Mouse (Mus musculus): ENCODE results near the gene Parp4.

The Parp4 gene

GRCm38 (mm10) chr14:56613212-56613611 is 37.8 kb downstream of the Parp4 start:
- no peak for DNase-seq (ENCODE audit: low read depth)

GRCm38 (mm10) chr14:56617470-56617869 is 42.1 kb downstream of the Parp4 start:
- DNase-seq (ENCODE audit: low read depth), result no peak

- DNase-seq (ENCODE audit: low read depth), result no peak
Observed at GRCm38 (mm10) chr14:56620425-56620824, 45.0 kb downstream of the Parp4 start.

GRCm38 (mm10) chr14:56626202-56626601 is 50.8 kb downstream of the Parp4 start:
- DNase-seq (ENCODE audit: low read depth), result no peak

GRCm38 (mm10) chr14:56628336-56628735 is 52.9 kb downstream of the Parp4 start:
- no peak for DNase-seq (ENCODE audit: low read depth)

GRCm38 (mm10) chr14:56631109-56631508 is 55.7 kb downstream of the Parp4 start:
- DNase-seq (ENCODE audit: low read depth), result no peak

- DNase-seq (ENCODE audit: low read depth), result no peak
Observed at GRCm38 (mm10) chr14:56647206-56647605, 71.8 kb downstream of the Parp4 start.

- no peak for DNase-seq (ENCODE audit: low read depth)
Observed at GRCm38 (mm10) chr14:56649448-56649847, 74.0 kb downstream of the Parp4 start.

GRCm38 (mm10) chr14:56665651-56666050 is 90.2 kb downstream of the Parp4 start:
- no peak for DNase-seq (ENCODE audit: low read depth)

- no peak for DNase-seq (ENCODE audit: low read depth)
Observed at GRCm38 (mm10) chr14:56666909-56667308, 91.5 kb downstream of the Parp4 start.

- DNase-seq (ENCODE audit: low read depth), result peak; percentile 100
Observed at GRCm38 (mm10) chr14:56667969-56668802, 92.8 kb downstream of the Parp4 start, which contains the start of gene Mphosph8. TSS of gene Mphosph8 (plus strand) at chr14:56668248.

GRCm38 (mm10) chr14:56669046-56669620 is 93.7 kb downstream of the Parp4 start:
- peak; percentile 47 for DNase-seq (ENCODE audit: low read depth)

- no peak for DNase-seq (ENCODE audit: low read depth)
Observed at GRCm38 (mm10) chr14:56685426-56685825, 110.0 kb downstream of the Parp4 start.

- DNase-seq (ENCODE audit: low read depth), result no peak
Observed at GRCm38 (mm10) chr14:56689116-56689515, 113.7 kb downstream of the Parp4 start.

GRCm38 (mm10) chr14:56689766-56690165 is 114.3 kb downstream of the Parp4 start:
- no peak for DNase-seq (ENCODE audit: low read depth)

- DNase-seq (ENCODE audit: low read depth), result no peak
Observed at GRCm38 (mm10) chr14:56695495-56695894, 120.1 kb downstream of the Parp4 start.

- no peak for DNase-seq (ENCODE audit: low read depth)
Observed at GRCm38 (mm10) chr14:56697836-56698235, 122.4 kb downstream of the Parp4 start.

GRCm38 (mm10) chr14:56702644-56703043 is 127.2 kb downstream of the Parp4 start:
- DNase-seq (ENCODE audit: low read depth), result no peak

- DNase-seq (ENCODE audit: low read depth), result no peak
Observed at GRCm38 (mm10) chr14:56705687-56706086, 130.3 kb downstream of the Parp4 start.

Measured in induced T-regulatory cell, adult 2 months (primary cell).